Mouse (Mus musculus) gastrocnemius, postnatal 4 days (tissue): ENCODE measurements around the gene Tmem158. TPM values are rescaled to one million over a fixed set of nuclear protein-coding genes. Genes with fewer than 3 reads are reported as not detected.

Experiments
- total RNA-seq, 2 experiments: library from RNA; stranded (reverse); gene quantifications; 2 replicates each; pipeline ENCODE4 v1.2.3; 2021

Tmem158 gene
- total RNA-seq, 2 experiments from 2014 or later = 13.1 to 14.3 TPM

Other genes with a start within 250 kb of the Tmem158 start
- gene Tmem42, start 239.4 kb downstream of the Tmem158 start, total RNA-seq = 10 to 100 TPM; 10.4 to 12.0 TPM
- under 1 TPM in 1 of 2 experiments, not detected in 1; 0.29 TPM for gene Tgm4, start 226.0 kb downstream of the Tmem158 start, total RNA-seq
- gene Zdhhc3, start 147.6 kb downstream of the Tmem158 start, total RNA-seq = 10 to 100 TPM; 49.8 to 50.5 TPM
- 10 to 100 TPM; 29.9 to 33.8 TPM for gene Exosc7, start 147.5 kb downstream of the Tmem158 start, total RNA-seq
- 100 to 1,000 TPM; 207 to 229 TPM for gene Clec3b, start 109.8 kb downstream of the Tmem158 start, total RNA-seq
- gene Cdcp1, start 44.7 kb downstream of the Tmem158 start, total RNA-seq = not detected
- gene Lars2, start 106.2 kb upstream of the Tmem158 start, total RNA-seq = 10 to 100 TPM; 46.4 to 94.9 TPM
- gene Limd1, start 217.9 kb upstream of the Tmem158 start, total RNA-seq = 10 to 100 TPM; 49.4 to 58.0 TPM